Mouse (Mus musculus): ENCODE results near the gene 2310011J03Rik.

- TF ChIP-seq FOSL1 (IDR thresholded peaks at IDR 0.05; ENCODE audit: insufficient read depth, low read length, poor library complexity, severe bottlenecking), result no peak
- TF ChIP-seq CTCF (IDR thresholded peaks at IDR 0.05; ENCODE audit: control insufficient read depth, insufficient read depth, insufficient read length), result no peak
- no peak for TF ChIP-seq MAX (IDR thresholded peaks at IDR 0.05)
- no peak for TF ChIP-seq MYOG (IDR thresholded peaks at IDR 0.05; ENCODE audit: control insufficient read depth, extremely low read depth, insufficient read length)
- no peak for TF ChIP-seq MYOD1 (IDR thresholded peaks at IDR 0.05; ENCODE audit: control insufficient read depth, insufficient read length, low read depth)
- TF ChIP-seq CEBPB (IDR thresholded peaks at IDR 0.05; ENCODE audit: low read depth), result no peak
These were observed 28.6 kb upstream of the 2310011J03Rik start for GRCm38 (mm10) chr10:80348981-80349380.
